Mouse (Mus musculus): ENCODE measurements around the gene Nectin1.

- TF ChIP-seq CTCF (IDR thresholded peaks at IDR 0.05; ENCODE audit: low read depth, low read length) (no peak), POLR2A (IDR thresholded peaks at IDR 0.05; ENCODE audit: extremely low read depth, insufficient read depth, low read length) (no peak)
Measured at GRCm38 (mm10) chr9:43720046-43720445, 23.7 kb upstream of the Nectin1 start.

Measured in liver, adult 2 months (tissue).